In the genomic region with DNA sequence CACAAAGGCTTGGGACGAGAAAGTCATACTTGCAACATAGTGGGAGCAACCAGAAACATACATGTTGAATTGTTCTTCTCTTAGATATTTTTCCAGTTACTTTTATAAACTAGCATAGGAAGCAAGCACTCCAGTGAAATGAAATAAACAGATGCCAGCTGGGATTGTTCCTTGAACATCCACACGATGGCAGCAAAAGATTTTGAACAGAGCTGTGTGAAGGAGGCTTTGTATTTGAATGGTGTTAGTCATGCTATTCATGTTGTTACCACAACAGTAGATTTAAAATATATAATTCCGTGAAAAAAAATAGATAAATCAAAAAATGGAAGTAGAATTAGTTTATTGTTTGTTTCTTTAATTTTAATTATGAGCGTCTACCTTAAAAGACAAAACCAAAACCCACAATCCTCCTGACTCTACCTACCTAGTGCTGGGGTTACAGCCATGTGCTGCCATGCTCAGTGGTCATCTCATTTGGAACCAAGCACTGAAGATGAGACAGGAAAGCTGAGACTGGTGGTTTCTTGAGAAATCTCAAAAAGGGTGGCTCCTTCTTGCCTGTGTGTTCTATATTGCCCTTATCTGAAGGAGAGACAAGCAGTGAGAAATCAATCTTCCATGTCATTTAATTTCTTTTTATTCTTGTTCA, we compare ENCODE assay signal across 9 mouse cellular contexts.
A peak's percentile ranks its signal among the peaks of the same experiment; 100 is the strongest.
DNase-seq lines count a peak whose midpoint lies in the region; ATAC-seq lines count a peak whose summit lies in the region.
"Had no signal": no experiment of that assay in that cellular context is flagged by ENCODE, and none has a peak within 500 bp of the region (broad histone marks: within the 10 kb centered on the region; RNA-seq: fewer than 3 reads in every experiment).

No protein-coding gene starts in this region.

- H3K9ac ChIP-seq in midbrain, embryonic 12.5 days (replicated peaks), result no peak overlapping the region
- H3K9ac ChIP-seq: lung, embryonic 15.5 days had no signal

- no peaks in the 10 kb centered on the region for H3K36me3 ChIP-seq in forebrain, embryonic 10.5 days (replicated peaks)
- H3K36me3 ChIP-seq in midbrain, embryonic 12.5 days, result no peaks in the 10 kb centered on the region
- H3K36me3 ChIP-seq: lung, embryonic 15.5 days had no signal

- ATAC-seq in midbrain, embryonic 12.5 days (ENCODE audit: low FRiP score, low read depth), result peak; percentile 85

- H3K9me3 ChIP-seq in forebrain, embryonic 10.5 days, result no peaks in the 10 kb centered on the region
- no peaks in the 10 kb centered on the region for H3K9me3 ChIP-seq in midbrain, embryonic 12.5 days
- H3K9me3 ChIP-seq: lung, embryonic 15.5 days had no signal

- 18% methylated on average over 4 of the region's 4 CpGs for WGBS in forebrain, embryonic 10.5 days
- WGBS in midbrain, embryonic 12.5 days, result 16% methylated on average over 4 of the region's 4 CpGs

- no peak overlapping the region for H3K4me2 ChIP-seq in midbrain, embryonic 12.5 days (replicated peaks)
- H3K4me2 ChIP-seq: lung, embryonic 15.5 days had no signal

- peak; percentile 3 for DNase-seq in ovary, adult 18-20 months (ENCODE audit: low spot score)
- no peak for DNase-seq in ovary, postnatal 10 days (ENCODE audit: low spot score)
- peak; percentile 28 for DNase-seq in c-Kit-positive CD71-positive TER-119-negative erythroid progenitor cells, embryonic 14.5 days (ENCODE audit: low read depth)
- peak; percentile 46 for DNase-seq in forebrain, embryonic 10.5 days (ENCODE audit: extremely low spot score, low spot score)
- peak; percentile 58 for DNase-seq in induced T-regulatory cell, adult 2 months (ENCODE audit: low read depth)
- DNase-seq in left cerebral cortex, adult 11 months (ENCODE audit: low spot score), result peak; percentile 47
- DNase-seq in thymus, postnatal 0 days (ENCODE audit: low spot score), result peak; percentile 48

- no peaks in the 10 kb centered on the region for H3K4me1 ChIP-seq in forebrain, embryonic 10.5 days
- no peaks in the 10 kb centered on the region for H3K4me1 ChIP-seq in midbrain, embryonic 12.5 days
- H3K4me1 ChIP-seq: lung, embryonic 15.5 days had no signal

- H3K4me3 ChIP-seq in forebrain, embryonic 10.5 days, result no peak overlapping the region
- H3K4me3 ChIP-seq in midbrain, embryonic 12.5 days, result no peak overlapping the region
- H3K4me3 ChIP-seq: lung, embryonic 15.5 days had no signal

- H3K27me3 ChIP-seq in forebrain, embryonic 10.5 days (ENCODE audit: poor library complexity, severe bottlenecking), result no peaks in the 10 kb centered on the region
- H3K27me3 ChIP-seq in midbrain, embryonic 12.5 days, result no peaks in the 10 kb centered on the region

- H3K27ac ChIP-seq in forebrain, embryonic 10.5 days, result no peak overlapping the region
- no peak overlapping the region for H3K27ac ChIP-seq in midbrain, embryonic 12.5 days (replicated peaks)
- H3K27ac ChIP-seq: lung, embryonic 15.5 days had no signal
